Mouse (Mus musculus): ENCODE results near the gene Lmo2. TPM values are rescaled to one million over a fixed set of nuclear protein-coding genes. Genes with fewer than 3 reads are reported as not detected.
"Not testable (repeated sequence)": the region's sequence is repeated elsewhere in the genome, so short reads cannot be mapped to it uniquely, and the experiment has no call there.

The Lmo2 gene
- polyA plus RNA-seq, 1 experiment from 2014 or later: 35.2 TPM

DNA sequence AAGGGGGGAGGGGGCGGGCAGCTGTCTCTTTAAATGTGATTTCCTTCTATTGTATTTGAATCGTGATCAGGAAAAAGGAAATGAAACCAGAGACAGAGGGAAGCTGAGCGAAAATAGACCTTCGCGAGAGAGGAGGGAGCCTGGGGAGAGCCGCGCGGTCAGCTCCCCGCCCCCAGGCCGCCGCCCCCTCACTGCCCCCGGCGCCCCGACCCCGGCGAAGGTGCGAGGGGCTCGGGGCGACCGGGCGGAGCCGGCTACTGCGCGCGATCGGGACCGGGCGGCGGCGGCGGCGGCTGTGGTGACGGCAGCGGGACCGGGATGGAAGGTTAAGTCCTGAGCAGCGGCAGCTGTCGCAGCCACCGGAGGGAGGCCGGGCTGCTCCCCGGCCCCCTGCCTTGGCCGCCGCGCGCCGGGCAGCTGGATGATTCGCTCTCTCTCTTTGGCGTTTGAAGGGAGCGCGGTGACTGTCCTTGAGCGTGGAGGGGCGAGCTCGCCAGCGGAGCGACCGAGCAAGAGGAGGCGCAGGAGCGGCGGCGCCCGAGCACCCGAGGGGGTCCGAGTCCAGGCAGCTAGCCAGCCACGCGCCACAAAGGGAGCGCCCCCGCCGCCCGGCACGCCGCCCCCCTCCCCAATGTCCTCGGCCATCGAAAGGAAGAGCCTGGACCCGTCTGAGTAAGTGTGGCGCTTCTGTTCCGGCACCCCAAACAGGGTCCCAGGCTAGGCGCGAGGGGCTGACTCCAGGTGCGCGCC lies 12.4 kb downstream of the Lmo2 start:
- DNase-seq (ENCODE audit: low spot score): peak; percentile 82
- H3K27ac ChIP-seq: peak overlapping the region; percentile 92
- H3K4me1 ChIP-seq: peaks cover 15% of the 10 kb centered on the region; the same call in 1 of the 2 replicates
- peaks cover 5% of the 10 kb centered on the region for H3K36me3 ChIP-seq
- H3K27me3 ChIP-seq (ENCODE audit: insufficient read depth, poor library complexity, severe bottlenecking): peaks cover 47% of the 10 kb centered on the region
- peak overlapping the region; percentile 78 for H3K4me3 ChIP-seq
- WGBS: under 1% methylated on average over 74 of the region's 79 CpGs
- H3K9me3 ChIP-seq: no peaks in the 10 kb centered on the region

GRCm38 (mm10) chr2:103970791-103971649 lies 13.2 kb downstream of the Lmo2 start:
- peaks cover 15% of the 10 kb centered on the region for H3K4me1 ChIP-seq
- no peak for DNase-seq (ENCODE audit: low spot score)
- H3K9me3 ChIP-seq: no peaks in the 10 kb centered on the region
- WGBS: 2% methylated on average over 32 of the region's 32 CpGs
- peak overlapping the region; percentile 92 for H3K27ac ChIP-seq
- peaks cover 53% of the 10 kb centered on the region for H3K27me3 ChIP-seq (ENCODE audit: insufficient read depth, poor library complexity, severe bottlenecking)
- H3K36me3 ChIP-seq: peaks cover 8% of the 10 kb centered on the region
- H3K4me3 ChIP-seq: peak overlapping the region; percentile 78

- no peak for DNase-seq (ENCODE audit: low spot score)
- Histone ChIP-seq H3K4me1 (peaks cover 15% of the 10 kb centered on the region), H3K4me3 (peak overlapping the region; percentile 78; the same call in 1 of the 2 replicates), H3K36me3 (peaks cover 8% of the 10 kb centered on the region), H3K27me3 (ENCODE audit: insufficient read depth, poor library complexity, severe bottlenecking) (peaks cover 53% of the 10 kb centered on the region), H3K27ac (no peak overlapping the region), H3K9me3 (no peaks in the 10 kb centered on the region)
- WGBS: 37% methylated on average over 3 of the region's 3 CpGs
These were observed 14.1 kb downstream of the Lmo2 start for GRCm38 (mm10) chr2:103971838-103972237.

- H3K27me3 ChIP-seq (ENCODE audit: insufficient read depth, poor library complexity, severe bottlenecking): peaks cover 67% of the 10 kb centered on the region
- peaks cover 6% of the 10 kb centered on the region for H3K4me1 ChIP-seq
- 75% methylated on average over 7 of the region's 7 CpGs for WGBS
These were observed 18.1 kb downstream of the Lmo2 start for GRCm38 (mm10) chr2:103975904-103976303.

GRCm38 (mm10) chr2:103977216-103977615 lies 19.4 kb downstream of the Lmo2 start:
- no peak overlapping the region for H3K4me3 ChIP-seq
- peaks cover 54% of the 10 kb centered on the region for H3K27me3 ChIP-seq (ENCODE audit: insufficient read depth, poor library complexity, severe bottlenecking)
- no peaks in the 10 kb centered on the region for H3K9me3 ChIP-seq
- peaks cover 5% of the 10 kb centered on the region; the same call in 1 of the 2 replicates for H3K4me1 ChIP-seq
- no peak for DNase-seq (ENCODE audit: low spot score)
- peaks cover 22% of the 10 kb centered on the region for H3K36me3 ChIP-seq
- 77% methylated on average over 8 of the region's 8 CpGs for WGBS
- no peak overlapping the region for H3K27ac ChIP-seq

More at GRCm38 (mm10) chr2:103975904-103976303, 18.1 kb downstream of the Lmo2 start:
- no peaks in the 10 kb centered on the region for H3K9me3 ChIP-seq
- peaks cover 22% of the 10 kb centered on the region for H3K36me3 ChIP-seq
- H3K27ac ChIP-seq: no peak overlapping the region
- H3K4me3 ChIP-seq: no peak overlapping the region
- DNase-seq (ENCODE audit: low spot score): no peak

- peaks cover 49% of the 10 kb centered on the region for H3K27me3 ChIP-seq (ENCODE audit: insufficient read depth, poor library complexity, severe bottlenecking)
- peaks cover 5% of the 10 kb centered on the region; the same call in 1 of the 2 replicates for H3K4me1 ChIP-seq
- no peaks in the 10 kb centered on the region for H3K9me3 ChIP-seq
- 73% methylated on average over 9 of the region's 9 CpGs for WGBS
- no peak overlapping the region for H3K4me3 ChIP-seq
- peaks cover 22% of the 10 kb centered on the region for H3K36me3 ChIP-seq
- H3K27ac ChIP-seq: no peak overlapping the region
- no peak for DNase-seq (ENCODE audit: low spot score)
These were observed 19.9 kb downstream of the Lmo2 start for GRCm38 (mm10) chr2:103977716-103978115.

DNA sequence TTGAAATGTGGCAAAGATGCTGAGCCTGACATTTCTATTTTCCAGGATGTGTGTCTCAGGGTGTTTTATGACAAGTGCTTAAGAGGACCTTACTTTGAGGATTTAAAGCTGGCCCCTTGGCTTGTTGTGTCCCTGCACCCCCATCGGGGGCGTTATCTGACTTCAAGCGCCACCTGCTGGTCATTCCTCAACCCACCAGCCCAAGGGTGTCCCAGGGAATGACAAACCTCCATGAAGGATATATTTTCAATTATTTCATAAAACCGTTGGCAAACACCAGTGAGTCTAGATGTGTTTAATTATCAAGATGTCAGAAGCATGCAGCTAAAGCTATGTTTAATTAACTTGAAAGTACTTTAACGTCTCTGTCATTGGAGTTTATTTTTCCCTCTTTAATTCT lies 24.5 kb downstream of the Lmo2 start:
- Histone ChIP-seq H3K4me3 (no peak overlapping the region), H3K36me3 (peaks cover 14% of the 10 kb centered on the region; the same call in 1 of the 2 replicates), H3K9me3 (no peaks in the 10 kb centered on the region), H3K27ac (no peak overlapping the region), H3K27me3 (ENCODE audit: insufficient read depth, poor library complexity, severe bottlenecking) (peaks cover 35% of the 10 kb centered on the region; the same call in 1 of the 2 replicates), H3K4me1 (peaks cover 5% of the 10 kb centered on the region; the same call in 1 of the 2 replicates)
- 10% methylated on average over 5 of the region's 5 CpGs for WGBS
- peak; percentile 85 for DNase-seq (ENCODE audit: low spot score)

DNA sequence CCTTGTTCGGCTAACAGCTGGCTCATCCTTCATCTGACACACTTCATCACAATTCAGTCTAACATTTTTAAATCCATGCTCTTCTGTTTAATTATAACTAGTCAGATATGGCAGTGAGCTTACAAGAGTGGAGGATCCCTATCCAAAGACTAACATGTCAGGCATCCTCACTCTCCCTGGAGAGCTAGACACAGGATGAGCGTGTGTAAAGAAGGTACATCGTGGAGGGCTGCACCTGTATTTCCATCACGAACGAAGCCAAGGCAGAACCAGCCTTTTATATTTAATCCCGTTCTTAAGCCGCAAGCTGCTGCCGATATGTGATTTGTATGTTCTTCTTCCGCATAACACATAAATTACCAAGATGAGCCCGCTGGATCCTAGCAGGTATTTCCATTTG lies 25.4 kb downstream of the Lmo2 start:
- Histone ChIP-seq H3K4me3 (no peak overlapping the region), H3K36me3 (peaks cover 14% of the 10 kb centered on the region; the same call in 1 of the 2 replicates), H3K27ac (no peak overlapping the region), H3K9me3 (no peaks in the 10 kb centered on the region), H3K27me3 (ENCODE audit: insufficient read depth, poor library complexity, severe bottlenecking) (peaks cover 33% of the 10 kb centered on the region; the same call in 1 of the 2 replicates), H3K4me1 (peaks cover 5% of the 10 kb centered on the region; the same call in 1 of the 2 replicates)
- DNase-seq (ENCODE audit: low spot score): no peak
- 85% methylated on average over 10 of the region's 10 CpGs for WGBS

GRCm38 (mm10) chr2:103987595-103987994 lies 29.8 kb downstream of the Lmo2 start:
- not testable (repeated sequence) for H3K9me3 ChIP-seq
- WGBS: 58% methylated on average over 8 of the region's 8 CpGs

GRCm38 (mm10) chr2:103989724-103990123 lies 31.9 kb downstream of the Lmo2 start:
- H3K36me3 ChIP-seq: no peaks in the 10 kb centered on the region
- 84% methylated on average over 6 of the region's 6 CpGs for whole genome bisulfite sequencing
- H3K27me3 ChIP-seq (ENCODE audit: insufficient read depth, poor library complexity, severe bottlenecking): peaks cover 17% of the 10 kb centered on the region
- DNase-seq (ENCODE audit: low spot score): no peak
- H3K27ac ChIP-seq: no peak overlapping the region
- no peak overlapping the region for H3K4me3 ChIP-seq
- no peaks in the 10 kb centered on the region for H3K4me1 ChIP-seq
- H3K9me3 ChIP-seq: no peaks in the 10 kb centered on the region

More at GRCm38 (mm10) chr2:103987595-103987994, 29.8 kb downstream of the Lmo2 start:
- H3K4me3 ChIP-seq; H3K27ac ChIP-seq; H3K4me1 ChIP-seq; DNase-seq (ENCODE audit: low spot score); H3K36me3 ChIP-seq: not testable (repeated sequence)
- peaks cover 14% of the 10 kb centered on the region for H3K27me3 ChIP-seq (ENCODE audit: insufficient read depth, poor library complexity, severe bottlenecking)

DNA sequence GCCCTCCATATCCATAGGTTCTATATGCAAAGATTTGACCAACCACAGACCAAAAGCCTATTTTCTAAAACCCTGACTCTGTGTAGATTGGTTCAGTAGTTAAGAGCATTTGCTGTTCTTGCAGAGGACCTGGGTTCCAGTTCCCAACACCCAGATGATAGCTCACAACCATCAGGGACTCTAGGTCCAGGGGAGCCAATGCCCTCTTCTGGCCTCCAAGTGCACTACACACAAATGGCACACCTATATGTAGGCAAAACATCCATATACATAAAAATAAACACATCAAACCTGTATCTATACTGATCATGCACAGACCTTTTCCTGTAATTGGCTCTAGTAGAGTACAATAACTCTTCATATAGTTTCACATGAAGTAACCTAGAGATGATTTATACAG lies 33.5 kb downstream of the Lmo2 start:
- DNase-seq (ENCODE audit: low spot score): no peak
- peaks cover 17% of the 10 kb centered on the region for H3K27me3 ChIP-seq (ENCODE audit: insufficient read depth, poor library complexity, severe bottlenecking)
- no peak overlapping the region for H3K4me3 ChIP-seq
- no peaks in the 10 kb centered on the region for H3K9me3 ChIP-seq
- no peaks in the 10 kb centered on the region for H3K4me1 ChIP-seq
- H3K36me3 ChIP-seq: no peaks in the 10 kb centered on the region
- no peak overlapping the region for H3K27ac ChIP-seq

DNA sequence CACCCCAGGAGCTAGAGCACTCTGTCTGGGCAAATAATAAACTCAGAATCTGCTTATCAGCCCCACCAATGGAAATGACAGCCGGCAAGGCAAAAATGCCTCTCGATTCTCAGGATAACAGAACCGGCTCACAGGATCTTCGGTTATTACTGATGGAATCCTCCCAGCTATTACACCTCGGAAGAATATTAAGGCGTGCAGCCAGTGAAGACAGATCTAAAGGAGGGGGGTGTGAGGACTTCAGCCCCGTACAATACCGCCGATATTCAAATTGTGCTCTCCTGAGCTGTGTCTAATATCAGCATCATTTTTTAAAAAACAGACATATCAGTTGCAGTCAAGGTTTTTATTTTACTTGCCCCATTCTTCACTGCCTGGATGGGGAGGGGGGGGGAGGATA lies 34.4 kb downstream of the Lmo2 start:
- WGBS: 64% methylated on average over 9 of the region's 9 CpGs
- no peaks in the 10 kb centered on the region for H3K4me1 ChIP-seq
- H3K9me3 ChIP-seq: no peaks in the 10 kb centered on the region
- DNase-seq (ENCODE audit: low spot score): no peak
- H3K4me3 ChIP-seq: no peak overlapping the region
- peaks cover 17% of the 10 kb centered on the region for H3K27me3 ChIP-seq (ENCODE audit: insufficient read depth, poor library complexity, severe bottlenecking)
- no peak overlapping the region for H3K27ac ChIP-seq
- H3K36me3 ChIP-seq: no peaks in the 10 kb centered on the region

All from heart, embryonic 10.5 days (tissue).